11 mouse cellular contexts compared by ENCODE assay signal in the genomic region with DNA sequence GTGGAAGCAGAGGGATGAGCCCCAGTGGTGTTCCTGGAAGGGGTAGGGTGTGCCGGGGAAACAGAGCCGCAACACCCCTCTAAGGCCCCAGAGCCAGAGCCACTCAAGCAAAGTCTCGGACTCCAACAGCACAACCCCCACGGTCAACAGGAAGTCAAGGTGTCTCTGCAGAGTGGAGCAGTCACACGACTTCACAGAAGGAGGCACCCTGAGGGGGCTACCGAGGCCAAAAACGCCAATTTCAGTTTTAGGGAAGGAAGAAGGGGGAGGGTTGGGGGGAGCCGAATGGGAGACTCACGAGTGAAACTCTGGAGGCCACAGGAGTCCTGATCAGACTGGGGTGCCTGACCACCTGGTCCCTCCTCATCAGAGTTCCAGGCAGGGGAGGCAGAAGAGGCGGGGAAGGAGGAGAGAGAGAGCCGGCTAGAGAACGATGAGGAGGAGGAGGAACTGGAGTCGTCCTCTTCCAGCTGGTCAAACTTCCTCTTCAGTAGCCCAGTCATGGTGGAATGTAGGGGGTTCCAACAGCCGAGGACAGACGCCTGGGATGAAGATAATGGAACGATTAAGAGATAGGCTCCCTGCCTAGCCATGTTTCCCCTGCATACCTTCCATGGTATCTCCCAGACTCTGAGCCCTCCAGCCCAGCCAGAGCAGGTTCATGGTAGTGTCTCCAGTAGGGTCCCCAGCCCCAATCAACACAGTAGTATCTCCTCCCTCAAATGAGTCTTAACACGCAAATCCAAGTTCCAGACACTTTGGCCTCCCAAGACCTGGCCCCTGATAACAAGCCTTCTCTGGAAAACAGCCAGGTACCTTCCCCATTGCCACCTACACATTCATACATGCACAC. TPM values are rescaled to one million over a fixed set of nuclear protein-coding genes. Genes with fewer than 3 reads are reported as not detected.
A peak's percentile ranks its signal among the peaks of the same experiment; 100 is the strongest.
DNase-seq lines count a peak whose midpoint lies in the region; ATAC-seq and TF ChIP-seq lines count a peak whose summit lies in the region.
"Had no signal": no experiment of that assay in that cellular context is flagged by ENCODE, and none has a peak within 500 bp of the region (broad histone marks: within the 10 kb centered on the region; RNA-seq: fewer than 3 reads in every experiment).

No protein-coding gene starts in this region.

- H3K4me1 ChIP-seq in heart, embryonic 14.5 days (ENCODE audit: control insufficient read depth in 2 of 2, insufficient read depth in 2 of 2, low read length in 2 of 2): peaks cover 46 to 55% of the 10 kb centered on the region in 2 experiments
- peaks cover 34% of the 10 kb centered on the region for H3K4me1 ChIP-seq in brown adipose tissue, adult 24 weeks (ENCODE audit: control insufficient read depth, insufficient read depth, insufficient read length, low read length)
- peaks cover 50% of the 10 kb centered on the region for H3K4me1 ChIP-seq in liver, postnatal 0 days (ENCODE audit: insufficient read depth)

- peak overlapping the region; percentile 43 for H3K4me2 ChIP-seq in heart, embryonic 14.5 days (ENCODE audit: low read length)
- H3K4me2 ChIP-seq in liver, postnatal 0 days (ENCODE audit: low read depth, low read length): peak overlapping the region; percentile 55
- H3K4me2 ChIP-seq: hindbrain, embryonic 14.5 days; neural tube, embryonic 15.5 days had no signal

- 21% methylated on average over 17 of the region's 17 CpGs for WGBS in heart, embryonic 14.5 days
- 16% methylated on average over 17 of the region's 17 CpGs for WGBS in liver, postnatal 0 days (ENCODE audit: insufficient replicate concordance)

- ATAC-seq in heart, embryonic 14.5 days (ENCODE audit: insufficient number of reproducible peaks, insufficient read depth, low FRiP score, low read depth): no peak
- ATAC-seq in liver, postnatal 0 days: 0 out of 2 replicates have a peak, but pooled peaks have one; percentile 1
- ATAC-seq: Patski had no signal

- H3K27me3 ChIP-seq in heart, embryonic 14.5 days (ENCODE audit: control insufficient read depth, insufficient read depth, low read length): no peaks in the 10 kb centered on the region
- no peaks in the 10 kb centered on the region for H3K27me3 ChIP-seq in liver, postnatal 0 days (ENCODE audit: insufficient read depth, low read length)
- H3K27me3 ChIP-seq: neural tube, embryonic 15.5 days; Patski had no signal

- no peak for DNase-seq in heart, postnatal 4 days
- peak; percentile 78 for DNase-seq in A20 (ENCODE audit: low read depth, low spot score)
- DNase-seq in liver, postnatal 0 days: no peak
- DNase-seq in cerebellum, adult 11-12 months: no peak
- no peak for DNase-seq in adrenal gland, postnatal 14 days
- no peak for DNase-seq in right cerebral cortex, postnatal 25 days

- H3K9me3 ChIP-seq in heart, embryonic 14.5 days (ENCODE audit: control insufficient read depth, low read length): no peaks in the 10 kb centered on the region
- H3K9me3 ChIP-seq in liver, postnatal 0 days (ENCODE audit: low read length): no peaks in the 10 kb centered on the region
- H3K9me3 ChIP-seq: neural tube, embryonic 15.5 days had no signal

- H3K36me3 ChIP-seq in heart, embryonic 14.5 days (ENCODE audit: control insufficient read depth, insufficient read depth, low read length): peaks cover 35% of the 10 kb centered on the region
- H3K36me3 ChIP-seq in liver, postnatal 0 days (replicated peaks; ENCODE audit: insufficient read depth, low read length): peaks cover 35% of the 10 kb centered on the region
- H3K36me3 ChIP-seq: neural tube, embryonic 15.5 days had no signal

- no peak for TF ChIP-seq CTCF in liver, postnatal 0 days (IDR thresholded peaks at IDR 0.05; ENCODE audit: low read depth)

- H3K9ac ChIP-seq in heart, embryonic 14.5 days (ENCODE audit: low read length): peak overlapping the region; percentile 52
- H3K9ac ChIP-seq in liver, postnatal 0 days (replicated peaks): peak overlapping the region; percentile 52
- H3K9ac ChIP-seq: hindbrain, embryonic 14.5 days; neural tube, embryonic 15.5 days had no signal

- no peak for TF ChIP-seq EP300 in liver, postnatal 0 days (IDR thresholded peaks at IDR 0.05; ENCODE audit: low read depth)

- peak overlapping the region in 1 of 2 experiments; percentile 51; a peak in 2 of 4 replicates for H3K27ac ChIP-seq in heart, embryonic 14.5 days (replicated peaks in 1 of 2; ENCODE audit: control insufficient read depth in 1 of 2, insufficient read depth in 1 of 2, low read depth in 2 of 2, low read length in 2 of 2)
- 0 out of 2 replicates have a peak overlapping the region, but pooled peaks have one; percentile 22 for H3K27ac ChIP-seq in brown adipose tissue, adult 24 weeks (replicated peaks; ENCODE audit: low read depth, low read length)
- H3K27ac ChIP-seq in liver, postnatal 0 days (ENCODE audit: low read depth): peak overlapping the region; percentile 71
- H3K27ac ChIP-seq: hindbrain, embryonic 14.5 days; neural tube, embryonic 15.5 days had no signal

- H3K4me3 ChIP-seq in heart, embryonic 14.5 days (ENCODE audit: control insufficient read depth in 1 of 2, insufficient read depth in 1 of 2, low read depth in 1 of 2, low read length in 2 of 2): no peak overlapping the region
- no peak overlapping the region for H3K4me3 ChIP-seq in brown adipose tissue, adult 24 weeks (ENCODE audit: insufficient read depth, low read depth, low read length)
- H3K4me3 ChIP-seq in liver, postnatal 0 days (ENCODE audit: low read depth, low read length): peak overlapping the region; percentile 33
- H3K4me3 ChIP-seq: neural tube, embryonic 15.5 days had no signal

RNA-seq across cellular contexts. Expression of gene Csrnp1, which starts 7.5 kb away (rescaled TPM):
- 1.7 and 3.2 TPM in 2 replicates for polyA plus RNA-seq in heart, embryonic 14.5 days (2014; fragmentation: Nextera tagmentation; extraction: Ambion mirVana)
- 10 to 100 TPM; 17.4 to 17.7 TPM for total RNA-seq in heart, postnatal 4 days (2021)
- polyA plus RNA-seq in brown adipose tissue, adult 24 weeks (2012; ENCODE audit: insufficient read depth, insufficient read length, missing spikeins): 3.1 and 7.0 TPM in 2 replicates
- polyA plus RNA-seq in liver, postnatal 0 days (2015; fragmentation: Nextera tagmentation; extraction: Ambion mirVana): 2.9 and 3.4 TPM in 2 replicates
- 17.8 and 24.5 TPM in 2 replicates for total RNA-seq in adrenal gland, postnatal 14 days (2021)

RNA-seq across cellular contexts. Expression of gene Ttc21a, which starts 39.5 kb away (rescaled TPM):
- polyA plus RNA-seq in heart, embryonic 14.5 days (2014; fragmentation: Nextera tagmentation; extraction: Ambion mirVana): 0.07 and 0.49 TPM in 2 replicates
- total RNA-seq in heart, postnatal 4 days (2021): under 1 TPM in 1 of 2 experiments, not detected in 1; 0.07 TPM
- polyA plus RNA-seq in brown adipose tissue, adult 24 weeks (2012; ENCODE audit: insufficient read depth, insufficient read length, missing spikeins): not detected in 2 replicates
- polyA plus RNA-seq in liver, postnatal 0 days (2015; fragmentation: Nextera tagmentation; extraction: Ambion mirVana): 0.09 and 0.22 TPM in 2 replicates
- total RNA-seq in adrenal gland, postnatal 14 days (2021): 0.11 TPM in 2 replicates

RNA-seq across cellular contexts. Expression of gene Gorasp1, which starts 39.6 kb away (rescaled TPM):
- polyA plus RNA-seq in heart, embryonic 14.5 days (2014; fragmentation: Nextera tagmentation; extraction: Ambion mirVana): 19.5 and 23.2 TPM in 2 replicates
- total RNA-seq in heart, postnatal 4 days (2021): 10 to 100 TPM; 15.2 to 16.0 TPM
- 6.2 and 8.3 TPM in 2 replicates for polyA plus RNA-seq in brown adipose tissue, adult 24 weeks (2012; ENCODE audit: insufficient read depth, insufficient read length, missing spikeins)
- polyA plus RNA-seq in liver, postnatal 0 days (2015; fragmentation: Nextera tagmentation; extraction: Ambion mirVana): 6.8 and 8.8 TPM in 2 replicates
- 17.0 and 22.3 TPM in 2 replicates for total RNA-seq in adrenal gland, postnatal 14 days (2021)

RNA-seq across cellular contexts. Expression of gene Xirp1, which starts 46.5 kb away (rescaled TPM):
- polyA plus RNA-seq in heart, embryonic 14.5 days (2014; fragmentation: Nextera tagmentation; extraction: Ambion mirVana): 57.1 and 59.9 TPM in 2 replicates
- 100 to 1,000 TPM; 162 to 169 TPM for total RNA-seq in heart, postnatal 4 days (2021)
- polyA plus RNA-seq in brown adipose tissue, adult 24 weeks (2012; ENCODE audit: insufficient read depth, insufficient read length, missing spikeins): 1.6 and 2.8 TPM in 2 replicates
- polyA plus RNA-seq in liver, postnatal 0 days (2015; fragmentation: Nextera tagmentation; extraction: Ambion mirVana): 0.13 TPM in 2 replicates
- total RNA-seq in adrenal gland, postnatal 14 days (2021): 0.22 and 0.30 TPM in 2 replicates
- polyA plus RNA-seq: hindbrain, embryonic 14.5 days had no signal
